Mouse (Mus musculus) megakaryocyte progenitor cell, adult 5-6 weeks (primary cell): ENCODE results near the gene Tex19.1. TPM values are rescaled to one million over a fixed set of nuclear protein-coding genes. Genes with fewer than 3 reads are reported as not detected.
"Not testable (repeated sequence)": the region's sequence is repeated elsewhere in the genome, so short reads cannot be mapped to it uniquely, and the experiment has no call there.

Experiments
- ATAC-seq: replicated peaks from 2 replicates; pipeline ENCODE4 v1.8.0; 2016; ENCODE audit warnings: mild to moderate bottlenecking, moderate TSS enrichment, inconsistent platforms; ENCODE audit not compliant: poor library complexity
- total RNA-seq, 2 experiments: library from RNA; stranded (forward) in 1 of 2; stranded (reverse) in 1 of 2; fragments of 157-497, 149-512 nt in 1 of 2; fragments of 200-1000 nt in 1 of 2; gene quantifications; 2 replicates each; pipeline versions ENCODE4 v1.2.3 to v1.2.4; 2015 to 2017

The Tex19.1 gene
- not detected in 2 replicates for total RNA-seq (2015)
- not detected in 2 replicates for total RNA-seq (2017)

DNA sequence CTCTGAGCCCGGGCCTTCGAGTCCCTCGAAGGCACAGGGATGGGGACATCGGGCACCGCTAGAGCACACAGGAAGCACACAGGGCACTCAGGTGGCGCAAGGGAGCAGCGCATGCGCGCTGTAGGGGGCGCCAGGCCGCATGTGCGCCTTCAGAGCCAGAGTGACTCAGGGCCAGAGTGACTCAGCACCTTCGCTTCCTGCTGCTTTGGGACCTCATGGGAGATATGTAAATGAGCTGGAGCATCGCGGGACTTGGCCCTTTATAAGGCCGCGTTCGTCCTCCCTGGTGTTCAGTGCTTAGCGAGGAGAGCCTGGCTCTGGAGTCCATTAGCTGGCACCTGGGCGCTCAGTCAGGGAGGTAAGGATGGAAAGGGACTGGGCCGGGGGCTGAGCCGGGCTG, at the start of gene Tex19.1:
TSS of gene Tex19.1 (plus strand) at position 279 of the 400 bp plus-strand sequence.
- ATAC-seq, result peak; percentile 52; the same call in 1 of the 2 replicates

DNA sequence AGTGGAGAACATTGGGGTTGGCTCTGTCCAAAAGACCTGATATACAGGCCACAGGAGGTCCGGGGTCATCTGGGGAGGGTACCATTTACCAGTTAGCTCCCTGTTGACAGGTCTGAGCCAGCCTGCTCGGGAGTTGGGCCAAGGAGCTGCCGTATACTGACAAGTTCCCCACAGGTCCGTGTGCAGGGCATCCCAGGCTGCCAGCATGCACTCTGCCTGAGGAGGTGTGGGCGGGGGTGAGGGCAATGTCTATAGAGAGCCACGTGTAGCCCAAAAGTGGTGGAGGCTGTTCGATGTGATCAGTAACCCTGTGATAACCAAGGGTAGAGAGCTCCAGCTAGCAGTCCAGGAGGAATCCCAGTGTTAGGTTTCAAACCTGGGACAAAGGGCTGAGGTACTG, 46.2 kb upstream of the Tex19.1 start:
- no peak for ATAC-seq

DNA sequence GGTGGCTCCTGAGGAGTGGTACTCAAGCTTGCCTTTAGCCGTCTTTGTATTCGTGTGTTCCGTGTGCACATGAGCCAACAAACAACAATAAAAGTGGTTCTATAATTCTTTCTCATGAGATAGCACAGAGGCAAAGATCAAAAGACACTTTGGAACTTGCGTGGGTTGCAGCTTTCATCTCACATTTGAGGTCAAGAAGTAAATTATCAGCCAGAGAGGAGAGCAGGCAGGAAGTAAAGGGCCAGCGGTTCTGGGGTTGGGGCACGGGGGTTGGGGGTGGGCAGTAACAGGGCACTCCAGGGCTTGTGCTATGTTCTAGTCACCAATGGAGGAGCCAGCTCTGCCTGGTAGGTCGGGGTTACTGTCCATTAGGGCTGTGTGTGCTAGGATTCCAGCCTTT, 45.3 kb upstream of the Tex19.1 start:
- ATAC-seq, result no peak

DNA sequence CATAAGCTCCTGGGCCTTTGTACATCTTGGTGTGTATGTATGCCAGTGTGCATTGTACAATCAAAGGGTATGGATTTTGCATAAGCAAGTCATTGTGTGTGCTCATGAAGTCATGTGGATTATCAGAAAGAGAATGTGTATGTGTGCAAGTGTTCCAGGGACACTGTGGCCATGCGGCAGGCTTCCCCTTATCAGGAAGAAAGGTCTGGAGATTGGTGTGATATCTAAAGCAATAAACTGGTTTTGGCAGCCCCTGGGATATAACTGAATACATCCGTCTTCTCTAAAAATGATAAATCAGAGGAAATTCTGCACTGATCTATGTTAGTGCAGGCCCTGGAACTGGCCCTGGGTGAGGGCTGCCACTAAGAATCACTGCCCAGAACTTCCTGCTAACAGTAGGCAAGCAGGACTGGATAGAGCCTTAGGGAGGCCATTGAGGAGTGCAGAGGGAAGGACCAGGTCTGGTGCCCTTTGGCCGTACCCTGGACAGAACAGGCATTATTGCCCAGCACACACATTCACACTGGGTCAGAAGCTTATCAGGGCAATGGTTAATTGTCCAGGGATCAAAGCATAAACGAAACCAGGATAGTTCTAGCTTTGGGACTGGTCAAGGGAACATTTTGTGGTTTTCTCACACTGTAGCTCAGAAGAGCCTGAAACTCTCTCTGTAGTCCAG, 44.7 kb upstream of the Tex19.1 start:
- peak; percentile 54 for ATAC-seq

DNA sequence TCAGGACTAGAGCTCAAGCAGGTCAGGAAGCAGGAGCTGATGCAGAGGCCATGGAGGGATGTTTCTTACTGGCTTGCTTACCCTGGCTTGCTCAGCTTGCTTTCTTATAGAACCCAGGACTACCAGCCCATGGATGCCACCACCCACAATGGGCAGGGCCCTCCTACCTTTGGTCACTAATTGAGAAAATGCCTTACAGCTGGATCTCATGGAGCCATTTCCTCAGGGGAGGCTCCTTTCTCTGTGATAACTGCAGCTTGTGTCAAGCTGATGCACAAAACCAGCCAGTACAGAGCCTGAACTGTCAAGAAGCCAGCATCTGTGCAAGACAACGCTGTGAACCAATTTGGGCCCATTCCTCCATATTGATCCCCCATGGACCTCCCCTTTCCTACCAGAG, 38.7 kb upstream of the Tex19.1 start:
- not testable (repeated sequence) for ATAC-seq

DNA sequence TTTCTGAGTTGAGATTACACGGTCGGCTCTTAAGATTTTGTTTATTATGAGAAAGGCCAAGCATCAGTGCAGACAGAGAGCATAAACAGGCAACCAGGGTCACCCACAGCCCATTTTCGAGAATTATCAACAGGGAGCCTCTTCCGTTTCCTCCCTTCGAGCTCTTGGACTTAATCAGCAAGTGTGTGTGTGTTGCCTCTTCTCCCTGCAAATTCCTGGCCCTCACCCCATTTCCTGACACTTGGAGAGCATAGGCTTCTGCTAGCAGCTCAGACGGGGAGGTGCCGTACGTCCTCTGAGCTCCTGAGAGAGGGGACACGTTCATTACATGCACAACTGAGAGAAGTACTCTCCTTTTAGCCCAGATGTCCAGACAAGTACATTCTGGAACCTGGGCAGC, 37.9 kb upstream of the Tex19.1 start:
- no peak for ATAC-seq

DNA sequence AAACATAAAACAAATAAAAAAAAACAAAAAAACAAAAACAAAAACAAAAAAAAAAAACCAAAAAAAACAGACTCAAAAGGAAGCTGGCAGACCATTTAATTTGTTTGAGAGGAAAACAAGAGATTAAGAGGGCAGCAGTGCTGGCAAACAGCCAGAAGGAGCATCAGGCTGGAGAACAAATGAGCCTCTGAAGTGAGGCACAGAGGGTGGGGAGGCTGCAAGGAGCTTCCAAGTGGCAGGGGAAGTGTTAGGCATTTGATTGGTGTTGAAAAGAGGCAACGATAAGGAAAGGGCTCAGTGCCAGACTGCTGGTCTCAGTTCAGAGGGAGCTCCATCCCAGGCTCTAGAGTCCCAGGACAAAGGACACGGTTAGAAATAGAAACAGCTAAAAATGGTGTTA, 36.0 kb upstream of the Tex19.1 start:
- peak; percentile 71 for ATAC-seq

DNA sequence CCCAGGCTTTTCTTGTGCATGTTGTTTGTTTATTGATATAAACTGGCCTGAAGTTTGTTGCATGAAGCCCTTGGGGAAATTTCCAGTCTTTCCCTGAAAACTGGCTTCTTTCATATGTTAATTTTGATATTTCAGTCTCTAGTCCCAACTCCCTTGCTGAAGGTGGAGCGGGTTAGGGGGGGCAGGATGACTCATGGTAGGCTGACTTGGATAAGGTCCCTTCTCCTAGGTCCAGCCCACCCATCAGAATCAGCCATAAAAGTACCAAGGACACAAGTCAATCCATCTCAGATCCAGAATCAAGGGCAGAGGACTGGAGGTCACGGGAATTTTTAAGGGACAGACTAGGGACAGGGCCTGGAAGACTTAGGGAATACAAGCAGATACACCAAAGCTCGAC, 34.9 kb upstream of the Tex19.1 start:
- no peak for ATAC-seq

DNA sequence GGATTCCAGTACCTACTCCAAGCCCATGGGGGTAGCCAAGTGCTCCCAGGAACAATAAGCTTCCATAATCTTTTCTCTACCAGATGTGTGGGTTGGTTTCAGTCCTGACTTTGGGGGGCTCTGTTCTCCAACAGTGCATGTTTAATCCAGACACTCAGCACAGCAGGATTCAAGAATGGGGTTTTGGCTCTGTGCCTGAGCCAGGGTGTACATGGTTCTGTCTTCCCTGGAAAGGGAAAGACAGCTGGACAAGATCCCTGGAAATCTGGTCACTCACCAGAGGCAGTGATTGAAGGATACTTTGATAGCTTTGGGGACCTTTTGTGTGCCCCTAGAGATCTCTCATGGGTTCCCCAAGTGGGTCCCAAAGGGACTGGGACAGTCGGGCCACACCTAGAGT, 34.3 kb upstream of the Tex19.1 start:
- no peak for ATAC-seq

DNA sequence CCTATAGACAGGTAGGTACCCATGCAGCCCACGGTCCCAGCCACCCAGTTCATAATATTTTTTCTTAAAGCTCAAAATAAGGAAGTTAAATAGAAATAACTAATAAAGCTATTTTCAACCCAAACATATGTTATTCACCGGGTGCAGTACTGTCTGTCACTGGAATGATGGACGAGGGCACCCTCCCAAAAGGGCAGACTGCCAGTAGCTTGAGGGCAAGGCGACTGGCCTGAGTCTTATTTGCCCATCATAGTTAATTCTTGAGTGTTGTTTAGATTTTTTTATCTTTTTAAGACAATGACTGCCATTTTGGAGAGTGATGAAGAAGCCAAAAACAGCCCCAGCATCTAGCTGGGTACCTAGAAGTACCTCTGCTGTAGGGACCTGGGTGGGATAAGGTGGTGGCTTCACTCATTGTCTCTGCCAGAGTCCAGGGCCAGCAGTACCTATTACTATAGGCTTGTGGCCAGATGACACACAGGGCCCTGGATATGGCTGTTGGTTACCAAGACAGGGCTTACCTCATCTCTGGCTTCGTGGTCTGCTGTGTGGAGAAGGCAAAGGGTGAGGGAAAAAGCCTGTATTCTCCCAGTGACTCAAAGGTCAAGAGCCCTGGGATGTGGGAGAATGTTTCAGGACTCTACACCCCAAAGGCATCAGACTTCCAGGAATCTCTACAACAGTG, 33.7 kb upstream of the Tex19.1 start:
- no peak for ATAC-seq

DNA sequence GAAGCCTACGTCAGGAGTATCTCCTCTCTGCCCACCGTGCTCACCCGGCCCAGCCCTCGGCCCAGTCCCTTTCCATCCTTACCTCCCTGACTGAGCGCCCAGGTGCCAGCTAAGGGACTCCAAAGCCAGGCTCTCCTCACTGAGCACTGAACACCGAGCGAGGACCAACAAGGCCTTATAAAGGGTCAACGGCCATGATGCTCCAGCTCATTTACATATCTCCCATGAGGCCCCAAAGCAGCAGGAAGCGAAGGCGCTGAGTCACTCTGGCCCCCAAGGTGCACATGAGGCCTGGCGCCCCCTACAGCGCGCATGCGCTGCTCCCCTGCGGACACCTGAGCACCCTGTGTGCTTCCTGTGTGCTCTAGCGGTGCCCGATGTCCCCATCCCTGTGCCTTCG, 27.8 kb upstream of the Tex19.1 start:
- no peak for ATAC-seq

DNA sequence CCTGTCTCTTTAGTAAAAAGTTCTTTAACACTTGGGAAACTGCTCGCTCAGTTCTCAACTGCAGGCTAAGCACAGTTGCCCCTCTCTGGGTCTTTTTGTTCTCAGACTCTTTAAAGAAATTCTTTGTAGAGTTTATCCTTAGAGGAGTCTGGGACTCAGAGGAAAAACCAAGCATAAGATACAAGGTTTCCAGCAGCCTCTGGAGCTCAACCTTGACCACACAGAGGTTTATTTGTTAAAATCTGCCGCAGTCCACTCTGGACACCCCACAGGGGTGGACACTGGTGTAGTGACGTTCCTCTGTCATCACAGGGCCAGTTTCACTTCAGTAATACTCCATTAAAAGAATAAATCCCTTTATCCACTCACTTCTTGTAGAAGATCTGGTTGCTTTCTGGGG, 27.4 kb upstream of the Tex19.1 start, which contains the start of gene Tex19.2:
TSS of gene Tex19.2 (minus strand) at position 101 of the 400 bp plus-strand sequence.
- no peak for ATAC-seq

DNA sequence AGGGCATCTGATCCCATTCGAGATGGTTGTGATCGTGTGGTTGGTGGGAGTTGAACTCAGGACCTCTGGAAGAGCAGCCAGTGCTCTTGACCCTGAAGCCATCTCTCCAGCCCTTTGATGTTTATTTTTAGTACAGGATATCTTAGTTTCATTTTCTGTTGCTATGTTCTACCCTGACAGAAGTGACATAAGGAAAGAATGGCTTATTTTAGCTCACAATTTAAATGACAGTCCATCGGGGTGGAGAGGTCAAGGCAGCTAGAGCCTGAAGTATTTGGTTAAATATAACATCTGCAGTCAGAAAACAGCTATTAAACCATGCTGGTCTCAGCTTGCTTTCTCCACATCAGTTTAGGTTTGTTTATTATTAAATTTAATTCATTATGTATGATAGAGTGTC, 24.8 kb upstream of the Tex19.1 start:
- ATAC-seq, result no peak

DNA sequence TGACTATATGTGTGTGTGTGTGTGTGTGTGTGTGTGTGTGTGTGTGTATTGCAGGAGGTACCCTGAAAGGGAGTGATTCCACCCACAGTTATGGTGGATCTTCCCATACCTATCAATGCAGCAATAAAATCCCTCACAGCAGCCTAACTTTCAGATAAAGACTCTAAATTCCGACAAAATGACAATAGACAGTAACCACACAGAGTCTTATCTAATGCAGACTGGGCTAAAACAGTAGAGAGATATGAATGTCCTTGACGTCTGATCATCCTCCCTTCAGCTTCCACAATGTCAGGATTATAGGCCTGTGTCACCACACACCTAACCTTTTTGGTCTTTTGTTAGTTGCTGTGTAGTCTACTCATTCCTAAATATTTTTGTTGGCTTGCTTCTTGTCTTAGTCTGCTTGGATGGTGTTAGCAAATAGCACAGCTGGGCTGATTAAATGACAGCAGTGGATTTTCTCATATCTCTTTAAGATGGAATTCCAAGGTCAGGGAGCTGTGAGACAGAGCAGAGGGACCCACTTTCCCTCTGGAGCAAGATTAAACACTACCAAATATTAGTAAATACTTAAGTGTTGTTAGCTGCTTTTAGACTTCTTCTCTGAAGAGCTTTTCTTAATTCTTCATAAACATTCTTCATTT, 23.8 kb upstream of the Tex19.1 start:
- ATAC-seq, result peak; percentile 59

DNA sequence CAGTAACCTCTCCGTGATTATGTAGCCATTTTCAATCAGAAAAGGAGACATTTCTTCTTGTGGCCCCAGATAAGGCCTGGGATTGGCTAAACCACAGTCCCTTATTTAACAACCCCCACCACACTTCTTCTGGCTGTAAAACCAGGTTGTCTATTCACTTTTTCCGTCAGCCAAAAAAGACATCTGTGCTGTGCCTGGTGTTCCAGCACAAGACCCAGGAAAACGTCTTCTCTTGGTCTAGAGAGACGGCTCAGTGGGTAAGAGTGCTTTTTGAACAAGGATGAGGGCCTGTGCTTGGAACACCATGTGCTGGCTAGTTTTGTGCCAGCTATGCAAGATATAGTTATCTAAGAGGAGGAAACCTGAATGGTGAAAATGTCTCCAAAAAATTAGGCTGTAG, 22.5 kb upstream of the Tex19.1 start:
- no peak for ATAC-seq

DNA sequence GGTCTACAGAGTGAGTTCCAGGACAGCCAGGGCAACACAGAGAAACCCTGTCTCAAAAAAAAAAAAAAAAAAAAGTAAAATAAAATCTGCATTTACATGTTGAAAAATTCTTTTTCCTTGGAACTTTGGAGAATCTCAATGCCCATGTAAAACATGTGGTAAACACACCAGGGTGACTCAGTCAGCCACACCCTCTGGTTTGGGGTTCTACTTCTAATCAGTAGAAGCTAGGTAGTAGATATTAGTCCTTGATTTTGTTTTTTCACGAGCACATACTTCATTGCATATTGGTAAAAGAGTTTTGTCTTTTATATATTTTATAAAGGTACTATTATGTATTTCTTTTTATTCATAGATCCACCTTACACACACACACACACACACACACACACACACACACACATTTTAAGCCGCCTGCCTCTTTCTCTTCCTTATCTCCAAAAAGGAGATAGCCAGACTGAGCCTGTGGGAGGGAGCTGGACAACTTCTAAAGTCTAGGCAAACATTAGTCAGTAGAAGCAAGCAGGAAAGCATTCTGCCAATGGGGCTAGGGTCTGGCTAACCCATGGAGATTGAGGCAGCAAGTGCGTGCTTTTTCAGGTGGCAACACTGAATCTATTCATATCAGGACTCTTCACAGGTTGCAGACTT, 20.3 kb upstream of the Tex19.1 start:
- ATAC-seq, result 0 out of 2 replicates have a peak, but pooled peaks have one; percentile 37

DNA sequence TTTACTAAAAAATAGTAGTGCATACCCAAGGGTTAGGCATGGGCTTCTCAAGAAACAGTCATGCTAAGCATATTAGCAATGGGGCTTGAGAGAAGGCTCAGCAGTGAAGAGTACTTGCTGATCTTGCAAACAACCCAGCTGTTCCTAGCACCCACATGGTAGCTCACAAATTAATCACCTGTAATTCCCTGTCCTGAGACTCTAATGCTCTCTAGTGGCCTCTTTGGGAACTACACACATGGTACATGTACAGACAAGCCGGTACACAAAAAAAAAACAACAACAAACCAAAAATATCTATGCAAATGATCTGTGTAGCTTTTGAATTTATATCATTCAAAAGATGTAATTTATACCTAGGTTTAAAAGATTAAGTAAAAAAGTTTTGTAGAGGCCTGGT, 19.5 kb upstream of the Tex19.1 start:
- peak; percentile 73; the same call in 1 of the 2 replicates for ATAC-seq

DNA sequence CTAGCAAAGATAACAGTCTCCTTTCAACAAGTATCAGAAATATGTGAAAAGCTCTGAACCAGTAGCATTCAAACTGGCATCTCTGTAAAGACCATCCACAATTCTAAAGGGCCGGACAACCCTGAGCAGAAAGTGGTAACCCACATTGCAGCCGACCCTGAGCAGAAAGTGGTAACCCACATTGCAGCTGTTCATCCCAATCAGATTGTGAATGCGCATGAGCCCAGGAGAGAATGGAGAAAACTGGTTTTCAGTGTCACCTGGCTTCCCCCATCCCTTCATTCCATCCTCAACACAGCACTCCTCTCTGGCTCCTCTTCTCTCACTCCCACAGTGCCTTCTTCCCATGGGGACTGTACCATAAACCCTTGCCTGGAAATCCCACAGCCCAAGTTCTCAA, 18.5 kb upstream of the Tex19.1 start:
- ATAC-seq, result no peak

DNA sequence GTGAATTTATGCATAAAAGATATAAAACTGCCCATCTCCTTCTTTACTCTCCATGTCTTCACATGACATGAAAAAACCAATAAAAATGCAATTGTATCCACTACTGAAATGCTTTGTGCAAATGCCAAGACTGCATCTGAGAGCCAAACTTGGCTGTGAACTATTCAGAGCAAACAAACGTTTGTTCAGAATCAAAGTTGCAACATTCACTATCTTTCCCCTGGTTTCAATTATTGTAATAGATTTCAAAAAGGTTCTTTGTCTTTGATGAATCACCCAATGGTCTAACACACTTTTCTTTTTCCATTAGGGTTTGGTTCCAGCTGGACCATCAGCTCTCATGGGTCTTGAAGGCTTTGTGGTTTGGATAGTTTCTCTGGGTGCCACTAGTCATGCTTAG, 16.3 kb upstream of the Tex19.1 start:
- ATAC-seq, result no peak

DNA sequence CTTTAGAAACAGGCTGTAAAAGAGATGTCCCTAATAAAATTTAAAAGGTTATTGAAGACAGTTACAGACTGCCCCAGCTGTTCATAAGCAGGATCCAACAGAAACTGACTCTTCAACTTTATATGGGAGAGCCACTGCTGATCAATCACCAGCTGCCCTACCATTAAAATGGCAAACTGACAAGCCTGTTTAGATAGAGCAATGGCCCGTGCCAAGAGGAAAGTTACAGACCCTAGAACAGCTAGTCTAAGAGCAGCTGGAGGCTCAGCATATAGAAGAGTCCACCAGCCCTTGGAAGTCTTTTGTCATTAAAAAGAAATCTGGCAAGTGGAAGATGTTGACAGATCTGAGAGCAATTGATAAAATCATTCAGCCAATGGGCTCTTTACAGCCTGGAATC, 11.3 kb upstream of the Tex19.1 start:
- ATAC-seq, result no peak

DNA sequence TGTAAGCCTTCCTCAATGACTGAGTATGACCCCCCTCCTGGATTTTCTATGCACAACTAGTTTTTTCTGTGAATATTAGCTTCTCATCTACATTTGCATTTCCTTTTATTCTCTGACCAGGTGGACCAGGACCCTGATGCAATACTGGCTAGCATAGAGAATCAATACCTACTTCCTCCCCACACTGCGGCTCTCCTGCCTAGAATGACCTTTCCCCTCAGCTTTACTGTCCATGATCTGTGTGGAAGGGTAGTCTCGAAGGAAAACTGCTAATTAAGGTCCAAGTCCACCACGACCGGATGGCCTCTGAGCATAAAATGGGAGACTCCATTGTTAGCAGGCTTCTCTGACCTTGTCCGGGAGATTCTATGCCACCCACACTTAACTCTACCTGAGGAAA, 8.3 kb upstream of the Tex19.1 start:
- ATAC-seq, result no peak
